Mouse (Mus musculus): ENCODE data around the gene Wdr1.

GRCm38 (mm10) chr5:38483518-38484110, 79.4 kb downstream of the Wdr1 start:
- TF ChIP-seq CTCF (IDR thresholded peaks at IDR 0.05; ENCODE audit: low read depth, low read length) (no peak), GATA1 (IDR thresholded peaks at IDR 0.05; ENCODE audit: borderline replicate concordance, low read length) (no peak), TAL1 (conservative IDR thresholded peaks at IDR 0.05; ENCODE audit: low read depth, low read length) (no peak)
